Mouse (Mus musculus) telencephalon, adult 2 months (tissue): ENCODE measurements at regions not wholly inside any gene's neighbourhood (a gene's known extent, or its start where the extent isn't known, plus 50 kb on each side); places are given as distances from the start of the nearest gene placed in this dataset.

Source experiments
- DNase-seq: peaks from one replicate; pipeline ENCODE4 v3.0.0-alpha.2; 2011; ENCODE audit warnings: low read depth, low spot score

- no peak for DNase-seq
These were observed 53.9 kb upstream of the Cdkn3 start for GRCm38 (mm10) chr14:46706462-46706861.

- no peak for DNase-seq
These were observed 56.0 kb upstream of the Cdkn3 start for GRCm38 (mm10) chr14:46704316-46704751.

DNA sequence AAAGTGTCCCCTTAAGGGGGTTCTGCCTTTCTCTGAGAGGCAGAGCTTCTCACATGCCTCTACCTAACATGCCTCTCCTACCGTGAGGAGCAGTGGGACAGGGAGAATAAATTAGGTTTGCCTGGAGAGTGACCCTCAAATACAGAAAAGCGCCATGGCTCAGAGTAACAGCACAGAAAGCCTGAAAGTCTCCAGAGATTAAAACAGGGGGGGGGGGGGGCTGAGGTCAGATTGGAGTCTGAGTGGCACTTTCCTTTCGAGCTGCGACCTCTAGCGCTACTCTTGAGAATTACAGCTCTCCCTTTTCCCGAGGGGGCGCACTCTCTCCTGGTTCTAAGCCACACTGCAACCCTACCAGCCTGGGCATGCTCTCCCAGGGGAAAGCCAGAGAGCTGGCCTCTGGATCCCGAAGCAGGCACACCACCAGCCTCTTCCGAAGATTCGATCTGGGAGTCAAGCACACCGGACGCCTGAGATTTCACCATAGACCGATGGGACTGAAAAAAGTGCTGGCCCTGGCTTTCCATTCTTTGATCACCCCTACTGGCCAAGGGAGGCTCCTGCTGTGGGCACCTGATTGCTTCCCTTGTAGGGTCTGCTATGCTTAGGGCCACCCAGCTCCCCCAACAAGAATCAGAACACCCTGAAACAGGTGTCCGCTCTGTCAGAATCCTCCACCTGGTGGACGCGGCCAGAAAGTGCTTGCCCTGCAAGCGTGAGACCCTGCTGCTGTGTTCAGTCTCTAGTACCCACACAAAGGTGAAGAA, 57.5 kb upstream of the Cdkn3 start:
- DNase-seq: no peak

DNA sequence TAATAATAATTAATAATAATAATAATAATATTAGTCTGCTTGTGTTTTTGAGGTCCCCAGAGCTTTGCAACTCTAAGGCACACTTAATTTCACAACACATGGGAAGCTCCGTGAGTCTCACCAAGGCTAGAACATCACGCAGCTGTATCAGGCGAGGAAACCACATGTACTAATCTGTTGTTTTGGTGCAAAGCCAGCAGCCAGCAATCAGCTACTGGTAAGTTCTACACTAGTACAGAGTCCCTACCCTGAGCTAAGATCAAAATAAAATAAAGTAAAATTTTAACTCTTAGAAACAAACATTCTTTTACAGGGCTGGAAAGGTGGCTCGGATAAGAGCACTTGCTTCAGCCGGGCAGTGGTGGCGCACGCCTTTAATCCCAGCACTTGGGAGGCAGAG, 67.8 kb upstream of the Cdkn3 start:
- DNase-seq: no peak

DNA sequence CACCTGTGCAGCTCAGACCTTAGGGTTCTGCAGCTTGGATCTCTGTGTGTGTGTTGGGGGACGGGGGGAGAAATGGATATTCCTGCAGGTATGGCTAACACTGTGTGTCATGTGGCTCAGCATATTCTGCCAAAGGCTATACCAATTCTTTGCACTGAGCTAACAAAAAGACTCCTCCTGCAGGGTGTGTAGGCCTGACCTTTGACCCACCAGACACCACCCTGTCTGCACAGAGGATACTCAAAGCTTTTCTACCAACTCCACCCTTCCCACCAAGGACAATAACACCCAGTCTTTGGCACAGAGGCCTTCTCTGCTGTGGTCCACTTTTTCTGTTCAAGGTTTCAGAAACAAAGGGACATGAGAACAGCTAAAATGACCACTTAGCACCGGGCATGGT, 68.3 kb upstream of the Cdkn3 start:
- DNase-seq: no peak

DNA sequence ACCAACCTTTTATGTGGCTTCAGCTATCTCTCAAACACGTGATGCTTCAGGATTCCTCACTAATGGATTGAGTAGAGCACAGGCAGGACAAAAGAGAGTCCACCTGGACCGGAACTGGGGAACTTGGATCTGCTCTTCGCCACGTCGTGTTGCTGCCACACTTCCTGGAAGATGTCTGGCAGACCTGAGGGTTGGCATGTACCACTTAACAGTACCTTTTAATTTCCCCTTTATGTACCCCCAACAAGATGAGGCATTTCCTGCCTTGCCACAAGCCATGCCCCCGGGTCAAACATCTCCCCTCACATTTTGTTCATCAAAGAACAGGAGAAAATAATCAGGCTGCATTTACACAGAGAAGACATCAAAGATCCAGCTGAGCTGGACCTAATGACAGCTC, 77.6 kb upstream of the Cdkn3 start:
- no peak for DNase-seq

GRCm38 (mm10) chr14:46678935-46679334, 81.4 kb upstream of the Cdkn3 start:
- DNase-seq: no peak

- no peak for DNase-seq
These were observed 88.7 kb upstream of the Cdkn3 start for GRCm38 (mm10) chr14:46671482-46672225.

GRCm38 (mm10) chr14:46671062-46671461, 89.3 kb upstream of the Cdkn3 start:
- DNase-seq: no peak

GRCm38 (mm10) chr14:46670221-46671046, 89.9 kb upstream of the Cdkn3 start:
- DNase-seq: no peak

DNA sequence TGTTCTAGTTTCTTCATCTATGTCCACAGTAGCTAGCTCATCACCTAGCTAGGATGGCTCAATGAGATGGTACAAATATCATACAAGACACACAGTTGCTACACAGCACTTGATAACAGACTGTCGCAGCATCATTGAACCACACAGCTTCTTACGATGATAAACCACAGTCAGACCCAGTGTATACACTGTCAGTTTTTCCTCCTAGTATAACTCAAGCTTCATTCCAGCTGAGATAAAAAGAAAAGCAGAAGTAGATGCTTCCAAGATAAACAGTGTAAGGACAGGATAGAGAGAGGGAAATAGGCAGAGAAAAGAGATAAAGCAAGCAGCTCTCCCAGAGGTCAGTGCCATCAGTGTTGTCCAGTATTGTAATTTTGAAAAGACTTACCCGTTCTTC, 92.1 kb upstream of the Cdkn3 start:
- no peak for DNase-seq

GRCm38 (mm10) chr14:46664305-46664704, 96.0 kb upstream of the Cdkn3 start:
- no peak for DNase-seq

GRCm38 (mm10) chr14:46663529-46663928, 96.8 kb upstream of the Cdkn3 start:
- no peak for DNase-seq

DNA sequence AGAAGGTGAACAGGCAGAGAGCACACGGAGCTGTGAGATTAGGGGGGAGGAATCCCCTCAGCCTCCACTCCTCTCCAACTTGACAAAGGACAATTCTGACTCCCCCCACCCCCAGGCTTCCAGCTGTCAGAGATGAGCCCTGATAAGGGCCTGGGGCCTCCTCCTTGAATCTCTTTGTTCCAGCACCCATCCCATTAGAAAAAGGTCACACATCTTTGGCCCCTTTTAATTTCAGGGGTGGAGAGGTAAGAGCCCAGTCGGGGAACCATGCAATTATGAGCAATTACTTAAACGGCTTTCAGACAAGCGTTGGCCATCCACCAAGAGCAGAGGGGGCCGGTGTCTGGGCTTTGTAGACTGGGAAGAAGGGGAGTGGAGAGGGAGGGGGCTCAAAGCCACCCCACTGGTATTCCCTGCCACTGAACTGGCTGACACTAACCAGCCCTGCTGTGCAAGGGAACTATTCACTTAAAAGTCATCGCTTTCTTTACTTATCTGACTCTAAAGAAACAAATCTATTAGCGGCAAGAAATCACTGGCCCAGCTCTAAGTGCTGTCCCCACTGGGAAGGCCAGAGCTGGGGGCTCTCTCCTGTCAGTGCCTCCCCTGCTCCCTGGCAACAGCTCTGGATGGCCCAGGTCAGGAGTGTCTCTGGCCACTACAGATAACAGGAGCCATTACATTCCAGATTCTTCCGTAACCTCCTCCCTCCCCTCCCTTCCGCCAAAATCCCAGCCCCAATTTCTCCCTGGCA, 98.4 kb upstream of the Cdkn3 start:
- DNase-seq: no peak

GRCm38 (mm10) chr14:46661118-46661791, 99.1 kb upstream of the Cdkn3 start:
- peak; percentile 18 for DNase-seq

- DNase-seq: no peak
These were observed 101.0 kb upstream of the Cdkn3 start for GRCm38 (mm10) chr14:46659365-46659764.

DNA sequence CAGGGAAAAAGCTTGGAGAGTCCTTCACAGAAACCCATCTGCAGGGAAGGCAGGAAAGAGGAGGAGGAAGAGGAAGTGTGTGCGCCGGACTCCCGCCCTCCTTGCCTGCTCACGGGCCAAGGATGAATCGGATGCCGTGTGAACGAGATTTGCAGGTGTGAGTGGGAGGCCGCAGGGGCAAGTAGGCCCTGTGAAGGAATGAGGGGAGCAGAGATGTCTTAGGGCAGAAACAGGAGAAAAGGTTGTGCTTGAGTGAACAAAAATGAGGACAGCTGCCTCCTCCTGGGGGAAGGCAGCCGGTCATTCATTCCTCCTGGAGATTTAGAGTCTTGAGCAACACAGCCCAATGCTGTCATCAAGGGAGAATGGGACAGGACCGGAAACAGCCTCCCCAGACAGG, 104.1 kb upstream of the Cdkn3 start:
- no peak for DNase-seq

- no peak for DNase-seq
These were observed 112.9 kb upstream of the Cdkn3 start for GRCm38 (mm10) chr14:46647319-46647974.

DNA sequence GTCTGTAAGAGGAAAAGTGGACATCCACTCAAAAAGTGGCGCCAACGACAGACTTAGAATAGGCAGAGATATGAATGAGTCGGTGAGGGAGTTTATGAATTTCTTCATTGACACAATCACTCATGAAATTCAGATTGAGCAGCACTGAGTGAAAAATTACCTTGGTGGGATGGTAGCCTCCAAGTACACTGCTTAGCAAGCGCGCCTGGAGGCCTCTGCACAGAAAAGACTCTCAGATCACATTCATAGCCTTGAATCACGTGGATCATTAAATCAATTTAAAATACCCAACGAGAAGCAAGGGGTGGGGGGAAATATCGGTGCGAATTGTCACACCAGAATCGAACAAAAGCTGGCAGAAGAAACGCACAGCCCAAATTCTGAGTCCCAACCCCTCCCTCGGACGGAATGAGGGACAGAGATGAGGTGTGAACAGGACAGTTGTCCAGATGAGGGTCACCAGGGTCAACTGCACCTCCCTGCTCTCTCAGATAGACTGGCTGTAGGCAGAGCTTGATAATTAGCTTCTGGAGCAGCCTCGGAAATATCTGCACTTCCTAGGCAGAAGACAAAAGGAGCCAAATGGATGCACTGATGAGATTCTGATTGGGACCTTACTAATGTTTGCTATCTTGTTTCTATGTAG, 113.5 kb upstream of the Cdkn3 start:
- no peak for DNase-seq
